Mouse (Mus musculus) kidney, postnatal 14 days (tissue): Measurements from ENCODE around the gene Cbfb.

Experiments used
- DNase-seq: peaks from one replicate; pipeline ENCODE4 v3.0.0; 2022; ENCODE audit warnings: mixed read lengths

Gene Cbfb

GRCm38 (mm10) chr8:105252680-105253537, 82.4 kb downstream of the Cbfb start:
- DNase-seq, result no peak

GRCm38 (mm10) chr8:105253766-105254151, 83.3 kb downstream of the Cbfb start:
- DNase-seq, result no peak

GRCm38 (mm10) chr8:105254152-105254965, 83.9 kb downstream of the Cbfb start:
- peak; percentile 92 for DNase-seq

- peak; percentile 66 for DNase-seq
Measured at GRCm38 (mm10) chr8:105254966-105255350, 84.5 kb downstream of the Cbfb start, which contains the start of gene B3gnt9. Gene B3gnt9, minus strand, starts transcription at chr8:105255153.

- no peak for DNase-seq
Measured at GRCm38 (mm10) chr8:105257318-105258114, 87.0 kb downstream of the Cbfb start.

GRCm38 (mm10) chr8:105258911-105259720, 88.6 kb downstream of the Cbfb start:
- no peak for DNase-seq

- DNase-seq, result peak; percentile 76
Measured at GRCm38 (mm10) chr8:105259721-105260320, 89.3 kb downstream of the Cbfb start.

- no peak for DNase-seq
Measured at GRCm38 (mm10) chr8:105260371-105261099, 90.1 kb downstream of the Cbfb start.

GRCm38 (mm10) chr8:105261326-105261980, 91.0 kb downstream of the Cbfb start:
- no peak for DNase-seq

- no peak for DNase-seq
Measured at GRCm38 (mm10) chr8:105263244-105263912, 92.9 kb downstream of the Cbfb start.

- DNase-seq, result peak; percentile 87
Measured at GRCm38 (mm10) chr8:105264024-105264982, 93.8 kb downstream of the Cbfb start, which contains the start of the genes Tradd and Fbxl8. Gene Tradd, minus strand, starts transcription at chr8:105264609. Gene Fbxl8, plus strand, starts transcription at chr8:105264648.

- DNase-seq, result peak; percentile 42
Measured at GRCm38 (mm10) chr8:105265128-105265527, 94.7 kb downstream of the Cbfb start.

- DNase-seq, result no peak
Measured at GRCm38 (mm10) chr8:105266775-105267174, 96.3 kb downstream of the Cbfb start.
